Mouse (Mus musculus) heart, embryonic 10.5 days (tissue): ENCODE results near the gene Tnik. TPM values are rescaled to one million over a fixed set of nuclear protein-coding genes. Genes with fewer than 3 reads are reported as not detected.

Source experiments
- DNase-seq: peaks from one replicate; pipeline ENCODE4 v3.0.0-alpha.2; 2017; ENCODE audit warnings: low spot score
- H3K27ac ChIP-seq: fragments of 300-500 bp; sonication (generic); 2 replicates; pipeline ENCODE4 v1.5.1; 2016; ENCODE audit warnings: mild to moderate bottlenecking
- H3K27me3 ChIP-seq: fragments of 300-500 bp; sonication (generic); 2 replicates; pipeline ENCODE4 v1.6.1; 2016; ENCODE audit warnings: mild to moderate bottlenecking; ENCODE audit not compliant: poor library complexity, insufficient read depth, severe bottlenecking
- H3K36me3 ChIP-seq: fragments of 300-500 bp; sonication (generic); 2 replicates; pipeline ENCODE4 v1.6.1; 2016; ENCODE audit warnings: mild to moderate bottlenecking, moderate library complexity
- H3K4me1 ChIP-seq: fragments of 300-500 bp; sonication (generic); 2 replicates; pipeline ENCODE4 v1.6.1; 2016; ENCODE audit warnings: mild to moderate bottlenecking
- H3K4me3 ChIP-seq: fragments of 300-500 bp; sonication (generic); 2 replicates; pipeline ENCODE4 v1.5.1; 2016; ENCODE audit warnings: mild to moderate bottlenecking, moderate library complexity
- H3K9me3 ChIP-seq: fragments of 300-500 bp; sonication (generic); 2 replicates; pipeline ENCODE4 v1.6.1; 2016; ENCODE audit warnings: mild to moderate bottlenecking, moderate library complexity
- WGBS: fragments of 180-500 bp; shearing (Covaris S2); methylation state at CpG from one replicate; pipeline ENCODE4 v1.1.7; 2016; 5-methylcytosine and 5-hydroxymethylcytosine counted together
- polyA plus RNA-seq: library from polyadenylated mRNA; unstranded; fragments of >200 nt; fragmentation: Nextera tagmentation; extraction: Ambion mirVana; gene quantifications from 2 replicates; pipeline ENCODE4 v1.2.1, GENCODE M21; 2016

Tnik gene
- polyA plus RNA-seq, 1 experiment from 2014 or later, result 5.9 TPM

GRCm38 (mm10) chr3:28529548-28529947 lies 266.5 kb downstream of the Tnik start:
- Histone ChIP-seq H3K4me3 (no peak overlapping the region), H3K27me3 (no peaks in the 10 kb centered on the region), H3K36me3 (no peaks in the 10 kb centered on the region), H3K4me1 (no peaks in the 10 kb centered on the region), H3K27ac (no peak overlapping the region), H3K9me3 (no peaks in the 10 kb centered on the region)
- WGBS, result 91% methylated on average over 4 of the region's 4 CpGs
- DNase-seq, result no peak

- DNase-seq, result no peak
- no peak overlapping the region for H3K4me3 ChIP-seq
- no peaks in the 10 kb centered on the region for H3K9me3 ChIP-seq
- WGBS, result 66% methylated on average over 15 of the region's 15 CpGs
- no peaks in the 10 kb centered on the region for H3K36me3 ChIP-seq
- no peaks in the 10 kb centered on the region for H3K4me1 ChIP-seq
- H3K27me3 ChIP-seq, result no peaks in the 10 kb centered on the region
- no peak overlapping the region for H3K27ac ChIP-seq
These were observed 268.4 kb downstream of the Tnik start for GRCm38 (mm10) chr3:28531294-28531956.

- WGBS, result 90% methylated on average over 7 of the region's 7 CpGs
- H3K4me3 ChIP-seq, result no peak overlapping the region
- H3K4me1 ChIP-seq, result no peaks in the 10 kb centered on the region
- H3K27me3 ChIP-seq, result no peaks in the 10 kb centered on the region
- no peaks in the 10 kb centered on the region for H3K9me3 ChIP-seq
- no peak overlapping the region for H3K27ac ChIP-seq
- no peaks in the 10 kb centered on the region for H3K36me3 ChIP-seq
- DNase-seq, result no peak
These were observed 269.7 kb downstream of the Tnik start for GRCm38 (mm10) chr3:28532666-28533065.

GRCm38 (mm10) chr3:28540121-28540520 lies 277.1 kb downstream of the Tnik start:
- Histone ChIP-seq H3K4me3 (no peak overlapping the region), H3K9me3 (no peaks in the 10 kb centered on the region), H3K27ac (no peak overlapping the region), H3K27me3 (no peaks in the 10 kb centered on the region), H3K36me3 (no peaks in the 10 kb centered on the region), H3K4me1 (no peaks in the 10 kb centered on the region)
- no peak for DNase-seq
- 51% methylated on average over 5 of the region's 5 CpGs for WGBS

- no peaks in the 10 kb centered on the region for H3K36me3 ChIP-seq
These were observed 279.9 kb downstream of the Tnik start for GRCm38 (mm10) chr3:28542941-28543340.

GRCm38 (mm10) chr3:28543380-28543984 lies 280.5 kb downstream of the Tnik start:
- H3K4me3 ChIP-seq, result no peak overlapping the region
- no peaks in the 10 kb centered on the region for H3K36me3 ChIP-seq
- H3K27ac ChIP-seq, result no peak overlapping the region
- no peaks in the 10 kb centered on the region; the same call in 1 of the 2 replicates for H3K27me3 ChIP-seq
- 74% methylated on average over 10 of the region's 10 CpGs for WGBS
- peaks cover 6% of the 10 kb centered on the region; the same call in 1 of the 2 replicates for H3K4me1 ChIP-seq
- no peak for DNase-seq
- no peaks in the 10 kb centered on the region for H3K9me3 ChIP-seq

More at GRCm38 (mm10) chr3:28542941-28543340, 279.9 kb downstream of the Tnik start:
- peaks cover 3% of the 10 kb centered on the region; the same call in 1 of the 2 replicates for H3K4me1 ChIP-seq
- H3K9me3 ChIP-seq, result no peaks in the 10 kb centered on the region
- no peak overlapping the region for H3K4me3 ChIP-seq
- H3K27ac ChIP-seq, result no peak overlapping the region
- no peaks in the 10 kb centered on the region; the same call in 1 of the 2 replicates for H3K27me3 ChIP-seq
- WGBS, result 92% methylated on average over 3 of the region's 3 CpGs
- DNase-seq, result no peak

GRCm38 (mm10) chr3:28544345-28544869 lies 281.4 kb downstream of the Tnik start:
- Histone ChIP-seq H3K36me3 (no peaks in the 10 kb centered on the region), H3K27me3 (no peaks in the 10 kb centered on the region; the same call in none of the 2 replicates), H3K4me3 (no peak overlapping the region), H3K4me1 (peaks cover 12% of the 10 kb centered on the region), H3K27ac (no peak overlapping the region), H3K9me3 (no peaks in the 10 kb centered on the region)
- no peak for DNase-seq
- WGBS, result 73% methylated on average over 11 of the region's 11 CpGs

GRCm38 (mm10) chr3:28547965-28548730 lies 285.1 kb downstream of the Tnik start:
- no peak for DNase-seq
- 40% methylated on average over 10 of the region's 10 CpGs for WGBS

GRCm38 (mm10) chr3:28549391-28549790 lies 286.4 kb downstream of the Tnik start:
- 54% methylated on average over 6 of the region's 6 CpGs for WGBS
- Histone ChIP-seq H3K27ac (no peak overlapping the region), H3K4me1 (peaks cover 14% of the 10 kb centered on the region), H3K9me3 (no peaks in the 10 kb centered on the region), H3K4me3 (no peak overlapping the region), H3K36me3 (no peaks in the 10 kb centered on the region), H3K27me3 (no peaks in the 10 kb centered on the region; the same call in none of the 2 replicates)
- DNase-seq, result no peak

More at GRCm38 (mm10) chr3:28547965-28548730, 285.1 kb downstream of the Tnik start:
- Histone ChIP-seq H3K27ac (no peak overlapping the region), H3K4me3 (no peak overlapping the region), H3K9me3 (no peaks in the 10 kb centered on the region), H3K27me3 (no peaks in the 10 kb centered on the region; the same call in none of the 2 replicates), H3K36me3 (no peaks in the 10 kb centered on the region), H3K4me1 (peaks cover 14% of the 10 kb centered on the region)

- H3K27ac ChIP-seq, result no peak overlapping the region
- no peak overlapping the region for H3K4me3 ChIP-seq
- no peaks in the 10 kb centered on the region for H3K36me3 ChIP-seq
- DNase-seq, result no peak
- 68% methylated on average over 6 of the region's 6 CpGs for WGBS
- no peaks in the 10 kb centered on the region; the same call in none of the 2 replicates for H3K27me3 ChIP-seq
- no peaks in the 10 kb centered on the region for H3K9me3 ChIP-seq
- peaks cover 23% of the 10 kb centered on the region for H3K4me1 ChIP-seq
These were observed 287.6 kb downstream of the Tnik start for GRCm38 (mm10) chr3:28550497-28551093.

GRCm38 (mm10) chr3:28551756-28552155 lies 288.7 kb downstream of the Tnik start:
- Histone ChIP-seq H3K4me3 (no peak overlapping the region), H3K4me1 (peaks cover 26% of the 10 kb centered on the region), H3K27ac (no peak overlapping the region), H3K27me3 (no peaks in the 10 kb centered on the region; the same call in none of the 2 replicates), H3K9me3 (no peaks in the 10 kb centered on the region), H3K36me3 (no peaks in the 10 kb centered on the region)
- no peak for DNase-seq
- WGBS, result 46% methylated on average over 1 of the region's 1 CpGs

- DNase-seq, result no peak
- peaks cover 19% of the 10 kb centered on the region for H3K4me1 ChIP-seq
- H3K9me3 ChIP-seq, result no peaks in the 10 kb centered on the region
- H3K4me3 ChIP-seq, result no peak overlapping the region
- H3K27me3 ChIP-seq, result no peaks in the 10 kb centered on the region; the same call in 1 of the 2 replicates
- no peak overlapping the region for H3K27ac ChIP-seq
- WGBS, result 89% methylated on average over 9 of the region's 9 CpGs
- H3K36me3 ChIP-seq, result no peaks in the 10 kb centered on the region
These were observed 291.9 kb downstream of the Tnik start for GRCm38 (mm10) chr3:28554934-28555333.
